Mouse (Mus musculus) adrenal gland, postnatal 36 days (tissue): ENCODE data around the gene Gpnmb. TPM values are rescaled to one million over a fixed set of nuclear protein-coding genes. Genes with fewer than 3 reads are reported as not detected.

Source experiments
- DNase-seq, 2 experiments: peaks; one replicate each; pipeline ENCODE4 v3.0.0; 2021; ENCODE audit warnings: mixed read lengths in 1 of 2
- total RNA-seq, 2 experiments: library from RNA; stranded (reverse); gene quantifications; 2 replicates each; pipeline ENCODE4 v1.2.3; 2021

Gene Gpnmb
- total RNA-seq, 2 experiments from 2014 or later = 0.40 to 7.8 TPM

DNA sequence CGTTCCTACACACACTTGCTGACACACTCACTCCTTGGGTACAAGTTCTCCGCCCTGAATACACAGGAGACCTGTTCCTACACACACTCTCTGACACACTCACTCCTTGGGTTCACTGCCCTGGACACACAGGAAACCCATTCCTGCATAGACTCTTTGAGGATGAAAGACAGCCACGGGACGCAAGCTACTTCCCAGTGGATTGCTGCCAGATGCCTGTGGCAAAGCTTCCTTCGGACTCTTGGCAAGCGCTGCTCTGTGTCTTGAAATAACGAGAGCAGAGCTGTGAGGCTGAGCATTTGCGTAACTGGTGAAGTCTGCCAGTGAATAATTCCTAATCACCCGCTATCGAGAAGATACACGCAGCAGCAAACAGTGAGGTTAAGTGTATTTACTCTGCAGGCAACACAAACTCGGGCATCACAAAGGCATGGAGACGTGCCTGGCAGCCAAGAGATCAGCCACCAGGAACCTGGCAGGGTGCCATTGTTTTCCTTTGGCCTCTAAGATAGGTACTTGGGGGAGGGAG lies 60.7 kb downstream of the Gpnmb start:
- DNase-seq = peak; percentile 86 to 87

DNA sequence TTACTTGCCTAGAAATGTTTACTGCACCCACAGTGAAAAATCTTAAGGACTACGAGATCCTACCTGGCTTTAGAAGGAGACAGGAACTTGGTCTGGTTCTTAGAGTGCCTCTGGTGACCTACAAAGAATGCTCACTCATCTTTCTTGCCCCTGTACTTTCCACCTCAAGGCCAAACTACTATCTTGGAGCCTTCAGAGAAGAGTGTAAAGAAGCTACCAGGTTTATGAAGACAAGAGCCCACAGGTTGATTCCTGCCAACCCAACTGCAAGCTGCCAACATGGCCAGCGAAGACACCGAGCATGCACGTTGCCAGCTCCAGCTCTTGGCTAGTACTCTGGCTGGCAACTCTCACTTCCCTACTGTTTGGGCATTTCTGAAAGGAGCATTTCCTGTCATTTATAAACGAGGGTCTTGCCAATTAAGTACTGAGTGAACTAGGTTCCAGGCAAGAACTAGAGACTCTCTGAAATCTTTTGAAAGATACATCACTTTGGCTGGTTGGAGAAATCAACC lies 61.3 kb downstream of the Gpnmb start:
- DNase-seq = peak in 1 of 2 experiments; percentile 10

- DNase-seq = no peak
Measured at GRCm38 (mm10) chr6:49099086-49099485, 62.7 kb downstream of the Gpnmb start.

DNA sequence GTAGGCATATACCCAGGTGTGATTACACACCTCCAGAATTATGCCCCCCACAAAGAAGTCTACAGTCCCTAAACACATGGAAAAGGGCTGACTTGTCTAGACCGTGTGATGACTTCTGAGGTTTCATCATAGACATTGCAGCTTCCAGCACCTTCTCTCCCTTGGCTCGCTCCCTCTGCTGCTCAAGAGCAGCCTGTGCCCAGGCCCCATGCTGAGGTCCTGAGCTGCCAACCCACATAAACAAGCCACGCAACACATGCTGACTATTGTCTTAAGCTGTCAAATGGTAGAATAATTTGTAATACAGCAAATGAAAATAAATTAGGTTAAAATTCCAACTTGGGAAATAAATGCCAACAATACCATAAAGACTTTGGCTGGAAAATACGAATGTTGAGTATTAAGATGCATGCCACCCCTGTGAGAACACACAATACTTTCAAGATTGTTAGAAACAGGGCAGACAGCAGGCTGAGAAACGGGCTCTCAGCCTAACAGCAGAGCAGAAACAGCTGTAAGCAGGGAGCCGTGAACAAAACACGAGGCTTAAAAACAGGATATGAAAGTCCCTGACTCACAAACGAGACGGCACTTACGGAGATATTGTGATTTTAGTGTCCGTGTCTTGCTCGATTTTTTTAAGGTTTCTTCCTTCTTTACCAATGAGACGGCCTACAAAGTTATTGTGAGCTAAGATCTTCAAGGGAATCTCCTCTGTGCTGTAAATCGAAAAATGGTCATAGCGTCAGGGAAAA lies 70.6 kb downstream of the Gpnmb start:
- no peak for DNase-seq

GRCm38 (mm10) chr6:49109196-49109595 lies 72.8 kb downstream of the Gpnmb start:
- DNase-seq = no peak

GRCm38 (mm10) chr6:49113895-49114294 lies 77.5 kb downstream of the Gpnmb start:
- no peak for DNase-seq

DNA sequence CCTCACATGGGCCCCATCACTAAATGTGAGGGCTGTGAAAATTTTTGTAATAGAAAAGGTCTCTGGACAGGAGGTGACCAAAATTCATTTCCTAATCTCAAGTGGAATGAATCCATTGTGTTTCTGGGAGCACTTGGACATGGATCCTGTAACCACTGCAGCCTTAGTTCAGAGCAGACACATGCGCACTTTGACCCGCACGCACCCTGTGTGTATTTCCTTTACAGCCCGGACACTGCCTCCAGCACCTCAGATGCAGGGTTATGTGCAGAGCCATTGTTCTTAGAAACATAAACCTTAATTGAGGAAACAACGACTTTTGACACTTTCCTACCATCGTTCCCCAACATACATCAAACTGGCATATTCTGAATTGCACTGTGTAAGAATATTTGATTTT lies 78.1 kb downstream of the Gpnmb start:
- no peak for DNase-seq

DNA sequence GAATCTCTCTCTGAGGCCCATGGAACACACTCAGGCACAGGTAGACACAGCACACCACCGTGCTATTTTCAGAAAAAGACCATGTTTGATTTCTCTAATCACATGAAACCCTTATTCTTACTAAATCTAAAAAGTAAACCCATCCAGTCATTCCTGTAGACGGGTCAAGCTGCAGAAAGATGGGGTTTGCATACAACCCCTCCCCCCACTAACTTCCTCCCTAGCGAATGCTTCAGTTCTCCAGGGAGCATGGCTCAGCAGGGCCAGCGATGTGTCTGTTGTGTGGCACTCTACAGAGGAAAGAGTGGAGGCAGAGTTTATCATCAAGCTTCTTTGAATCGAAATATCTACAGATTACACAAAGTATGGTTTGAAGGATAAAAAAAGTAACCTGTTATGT lies 79.2 kb downstream of the Gpnmb start:
- DNase-seq = no peak

DNA sequence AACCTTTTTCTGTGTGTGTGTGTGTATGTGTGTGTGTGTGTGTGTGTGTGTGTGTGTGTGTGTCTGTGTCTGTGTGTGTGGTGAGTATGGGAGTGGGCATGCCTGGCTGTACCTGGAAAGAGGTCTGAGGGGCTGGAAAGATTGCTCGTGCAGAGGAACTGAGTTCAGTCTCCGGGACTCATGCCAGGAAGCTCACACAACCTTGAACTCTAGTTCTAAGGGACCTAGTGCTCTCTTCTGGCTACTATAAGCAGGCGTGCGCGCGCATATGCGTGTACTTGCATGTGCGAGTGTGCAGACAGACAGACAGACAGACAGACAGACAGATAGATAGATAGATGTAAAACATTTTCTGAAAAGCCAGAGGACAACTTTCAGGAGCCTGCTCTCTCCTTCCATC lies 79.9 kb downstream of the Gpnmb start:
- DNase-seq = peak; percentile 69 to 73

DNA sequence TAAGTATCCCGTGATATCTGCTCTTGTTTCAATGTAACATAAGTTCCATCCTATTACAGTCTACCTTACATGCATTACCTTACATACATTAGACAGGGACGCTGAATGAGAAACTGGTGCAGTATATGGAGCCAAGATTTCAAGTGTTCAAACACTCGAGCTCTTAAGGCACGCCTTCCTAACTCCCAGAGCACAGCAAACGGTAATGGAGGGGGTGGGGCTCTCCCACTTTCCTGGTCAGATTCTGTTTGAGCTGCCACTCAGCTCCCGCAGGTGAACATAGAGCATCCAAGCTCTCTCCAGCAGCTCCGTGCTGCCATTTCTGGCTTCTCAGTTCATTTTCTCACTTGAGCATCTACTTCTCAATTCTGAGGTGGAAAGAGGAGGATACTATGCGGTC lies 82.1 kb downstream of the Gpnmb start:
- DNase-seq = no peak

- no peak for DNase-seq
Measured at GRCm38 (mm10) chr6:49119462-49120135, 83.3 kb downstream of the Gpnmb start.

DNA sequence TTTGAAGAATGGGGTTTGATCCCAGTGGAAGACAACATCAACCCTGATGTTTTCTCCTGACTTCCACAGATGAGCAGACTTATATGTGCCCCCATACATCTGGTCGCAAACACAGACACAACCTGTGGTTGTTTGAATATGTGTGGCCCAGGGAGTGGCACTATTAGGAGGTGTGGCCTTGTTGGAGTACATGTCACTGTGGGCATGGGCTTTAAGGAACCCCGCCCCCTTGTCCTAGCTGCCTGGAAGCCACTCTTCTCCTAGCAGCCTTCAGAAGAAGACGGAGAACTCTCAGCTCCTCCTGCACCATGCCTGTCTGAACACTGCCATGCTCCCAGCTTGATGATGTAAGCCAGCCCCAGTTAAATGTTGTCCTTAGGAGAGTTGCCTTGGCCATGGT lies 84.0 kb downstream of the Gpnmb start:
- DNase-seq = no peak

Other genes starting within 250 kb of the Gpnmb start
- 100 to 1,000 TPM; 293 to 327 TPM for gene Tmem176a, start 195.6 kb upstream of the Gpnmb start, total RNA-seq
- 100 to 1,000 TPM; 506 to 589 TPM for gene Tmem176b, start 195.1 kb upstream of the Gpnmb start, total RNA-seq
- gene Aoc1, start 163.7 kb upstream of the Gpnmb start, total RNA-seq = not detected
- not detected for gene 1600015I10Rik, start 106.7 kb upstream of the Gpnmb start, total RNA-seq
- not detected for gene Doxl2, start 61.6 kb upstream of the Gpnmb start, total RNA-seq
- not detected for gene Svs1, start 49.7 kb upstream of the Gpnmb start, total RNA-seq
- 10 to 100 TPM; 33.4 to 54.3 TPM for gene Malsu1, start 37.2 kb downstream of the Gpnmb start, total RNA-seq
- under 1 TPM; 0.56 to 0.69 TPM for gene Igf2bp3, start 178.4 kb downstream of the Gpnmb start, total RNA-seq
- gene Tra2a, start 227.5 kb downstream of the Gpnmb start, total RNA-seq = 100 to 1,000 TPM in 1 of 2 experiments, 10 to 100 TPM in 1; 53.4 to 103 TPM